Mouse (Mus musculus) liver, postnatal 0 days (tissue): ENCODE measurements around the gene Glyr1. TPM values are rescaled to one million over a fixed set of nuclear protein-coding genes. Genes with fewer than 3 reads are reported as not detected.

ENCODE experiments used
- ATAC-seq: fragments of 200-750 bp; cut with Nextera tagmentation; 2 replicates; pipeline ENCODE4 v1.8.0; 2017; ENCODE audit warnings: mild to moderate bottlenecking, moderate library complexity
- DNase-seq: peaks from one replicate; pipeline ENCODE4 v3.0.0-alpha.2; 2016
- H3K27ac ChIP-seq: fragments of 300-500 bp; sonication (generic); 2 replicates; pipeline ENCODE4 v1.5.1; 2014; ENCODE audit warnings: antibody characterized with exemption, moderate library complexity, mild to moderate bottlenecking, low read depth
- H3K27me3 ChIP-seq: fragments of 300-500 bp; sonication (generic); 2 replicates; pipeline ENCODE4 v1.6.1; 2014; ENCODE audit warnings: low read length, control low read depth, mixed read lengths; ENCODE audit not compliant: insufficient read depth
- H3K36me3 ChIP-seq: fragments of 300-500 bp; sonication (generic); replicated peaks from 2 replicates; pipeline ENCODE4 v1.6.1; 2014; ENCODE audit warnings: mild to moderate bottlenecking, control low read depth, low read length, moderate library complexity, mixed read lengths; ENCODE audit not compliant: insufficient read depth
- H3K4me1 ChIP-seq: fragments of 300-500 bp; sonication (generic); 2 replicates; pipeline ENCODE4 v1.6.1; 2014; ENCODE audit warnings: antibody characterized with exemption, mild to moderate bottlenecking, control low read depth; ENCODE audit not compliant: insufficient read depth
- H3K4me2 ChIP-seq: fragments of 300-500 bp; sonication (generic); 2 replicates; pipeline ENCODE4 v1.6.1; 2014; ENCODE audit warnings: low read depth, mild to moderate bottlenecking, low read length, moderate library complexity, mixed read lengths
- H3K4me3 ChIP-seq: fragments of 300-500 bp; sonication (generic); 2 replicates; pipeline ENCODE4 v1.5.1; 2014; ENCODE audit warnings: low read depth, low read length
- H3K9ac ChIP-seq: fragments of 300-500 bp; sonication (generic); replicated peaks from 2 replicates; pipeline ENCODE4 v1.6.1; 2014; ENCODE audit warnings: mild to moderate bottlenecking, moderate library complexity
- H3K9me3 ChIP-seq: fragments of 300-500 bp; sonication (generic); 2 replicates; pipeline ENCODE4 v1.6.1; 2016; ENCODE audit warnings: mild to moderate bottlenecking, control low read depth, low read length, mixed read lengths
- CTCF ChIP-seq: sonication (generic); IDR thresholded peaks from 2 replicates; pipeline ENCODE4 v1.5.1; 2016; ENCODE audit warnings: antibody characterized with exemption, low read depth
- EP300 ChIP-seq: IDR thresholded peaks from 2 replicates; pipeline ENCODE4 v1.6.1; 2016; ENCODE audit warnings: antibody characterized with exemption, low read depth, mild to moderate bottlenecking
- WGBS: fragments of 180-500 bp; shearing (Covaris S2); extraction: QIAGEN DNeasy Blood & Tissue Kit; methylation state at CpG from one replicate; pipeline ENCODE4 v1.1.7; 2014; ENCODE audit not compliant: insufficient replicate concordance; 5-methylcytosine and 5-hydroxymethylcytosine counted together
- polyA plus RNA-seq: library from polyadenylated mRNA; unstranded; fragments of >200 nt; fragmentation: Nextera tagmentation; extraction: Ambion mirVana; gene quantifications from 2 replicates; pipeline ENCODE4 v1.2.1, GENCODE M21; 2015

Glyr1 gene
- polyA plus RNA-seq, 1 experiment from 2014 or later = 35.7 TPM

- TF ChIP-seq EP300 (no peak), CTCF (no peak)
- Histone ChIP-seq H3K4me3 (no peak overlapping the region), H3K36me3 (no peaks in the 10 kb centered on the region), H3K27me3 (no peaks in the 10 kb centered on the region), H3K27ac (peak overlapping the region; percentile 68; the same call in 1 of the 2 replicates), H3K9ac (no peak overlapping the region), H3K4me1 (peaks cover 7% of the 10 kb centered on the region; the same call in 1 of the 2 replicates), H3K9me3 (no peaks in the 10 kb centered on the region), H3K4me2 (no peak overlapping the region)
- ATAC-seq = no peak
- WGBS = 70% methylated on average over 3 of the region's 3 CpGs
- no peak for DNase-seq
Measured at GRCm38 (mm10) chr16:4968426-4968825, 81.2 kb downstream of the Glyr1 start.

- peak overlapping the region; percentile 94 for H3K4me2 ChIP-seq
- ATAC-seq = no peak
- no peaks in the 10 kb centered on the region for H3K36me3 ChIP-seq
- no peaks in the 10 kb centered on the region for H3K27me3 ChIP-seq
- TF ChIP-seq CTCF = no peak
- no peak overlapping the region for H3K9ac ChIP-seq
- no peaks in the 10 kb centered on the region for H3K9me3 ChIP-seq
- H3K27ac ChIP-seq = no peak overlapping the region
- no peak overlapping the region for H3K4me3 ChIP-seq
- H3K4me1 ChIP-seq = peaks cover 16% of the 10 kb centered on the region
- no peak for DNase-seq
- WGBS = 76% methylated on average over 8 of the region's 8 CpGs
Measured at GRCm38 (mm10) chr16:4965392-4966129, 84.1 kb downstream of the Glyr1 start.

GRCm38 (mm10) chr16:4964731-4965391, 84.8 kb downstream of the Glyr1 start:
- H3K4me2 ChIP-seq = peak overlapping the region; percentile 94
- H3K4me1 ChIP-seq = peaks cover 16% of the 10 kb centered on the region
- no peaks in the 10 kb centered on the region for H3K27me3 ChIP-seq
- H3K4me3 ChIP-seq = peak overlapping the region; percentile 87
- H3K36me3 ChIP-seq = no peaks in the 10 kb centered on the region
- peak overlapping the region; percentile 91 for H3K27ac ChIP-seq
- H3K9me3 ChIP-seq = no peaks in the 10 kb centered on the region
- peak overlapping the region; percentile 84 for H3K9ac ChIP-seq
- ATAC-seq (no peak), DNase-seq (no peak)
- TF ChIP-seq EP300 = no peak
- TF ChIP-seq CTCF = no peak
- WGBS = 12% methylated on average over 13 of the region's 13 CpGs

Other genes starting within 250 kb of the Glyr1 start
- gene 4930562C15Rik, start 214.4 kb downstream of the Glyr1 start, polyA plus RNA-seq = 0.09 TPM in 1 of 2 replicates, not detected in the other
- 15.6 and 16.7 TPM in 2 replicates for gene Ubald1, start 169.5 kb downstream of the Glyr1 start, polyA plus RNA-seq
- gene Mgrn1, start 163.6 kb downstream of the Glyr1 start, polyA plus RNA-seq = 34.8 and 36.7 TPM in 2 replicates
- 38.9 and 40.2 TPM in 2 replicates for gene Nudt16l1, start 111.1 kb downstream of the Glyr1 start, polyA plus RNA-seq
- gene Anks3, start 85.7 kb downstream of the Glyr1 start, polyA plus RNA-seq = 10.5 and 13.0 TPM in 2 replicates
- not detected in 2 replicates for gene Sept12, start 52.0 kb downstream of the Glyr1 start, polyA plus RNA-seq
- gene Smim22, start 42.6 kb downstream of the Glyr1 start, polyA plus RNA-seq = 23.6 and 23.7 TPM in 2 replicates
- 105 and 114 TPM in 2 replicates for gene Rogdi, start 36.3 kb downstream of the Glyr1 start, polyA plus RNA-seq
- 6.4 and 6.5 TPM in 2 replicates for gene Ubn1, start 194 bp upstream of the Glyr1 start, polyA plus RNA-seq
- gene Ppl, start 82.6 kb upstream of the Glyr1 start, polyA plus RNA-seq = 0.39 and 0.54 TPM in 2 replicates
- 0.04 TPM in 1 of 2 replicates, not detected in the other for gene Sec14l5, start 97.2 kb upstream of the Glyr1 start, polyA plus RNA-seq
- 7.3 and 7.7 TPM in 2 replicates for gene Nagpa, start 154.1 kb upstream of the Glyr1 start, polyA plus RNA-seq
- 1.8 and 2.4 TPM in 2 replicates for gene AU021092, start 172.4 kb upstream of the Glyr1 start, polyA plus RNA-seq
- gene Alg1, start 183.8 kb upstream of the Glyr1 start, polyA plus RNA-seq = 16.3 and 16.9 TPM in 2 replicates
- gene Eef2kmt, start 206.1 kb upstream of the Glyr1 start, polyA plus RNA-seq = 8.3 and 8.9 TPM in 2 replicates